Mouse (Mus musculus): ENCODE measurements around the gene Cbx8.

Gene Cbx8

DNA sequence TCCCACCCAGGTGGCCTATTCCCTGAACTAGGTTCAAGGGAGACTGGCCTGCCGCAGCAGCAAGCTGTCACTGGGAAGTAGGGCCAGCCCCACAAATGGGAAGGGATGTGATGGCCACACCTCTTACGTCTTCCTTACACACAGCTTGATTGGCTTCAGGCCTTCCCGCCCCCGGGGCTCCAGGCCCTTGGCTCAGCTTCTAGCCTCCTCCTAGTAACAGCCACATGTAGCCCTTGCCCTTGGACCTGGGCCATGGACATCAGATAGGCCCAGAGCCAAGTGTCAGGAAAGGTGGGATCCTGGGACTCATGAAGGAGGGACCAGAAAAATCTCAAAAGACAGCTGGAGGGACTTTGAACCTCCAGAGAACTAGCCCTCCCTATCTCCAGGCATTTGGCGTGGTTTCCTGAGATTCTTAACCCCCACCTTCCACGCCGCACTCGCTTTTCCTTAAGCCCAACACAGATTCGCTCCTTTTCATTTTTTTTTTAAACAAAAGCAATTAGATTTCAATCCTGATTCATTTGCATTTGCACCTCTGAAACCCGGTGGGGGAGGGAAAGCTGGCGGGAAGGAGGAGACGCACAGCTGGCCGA lies 12.0 kb upstream of the Cbx8 start:
- in situ Hi-C loops (cut with MboI; ENCODE audit: unreplicated experiment in 2 of 2), result no loop called here

DNA sequence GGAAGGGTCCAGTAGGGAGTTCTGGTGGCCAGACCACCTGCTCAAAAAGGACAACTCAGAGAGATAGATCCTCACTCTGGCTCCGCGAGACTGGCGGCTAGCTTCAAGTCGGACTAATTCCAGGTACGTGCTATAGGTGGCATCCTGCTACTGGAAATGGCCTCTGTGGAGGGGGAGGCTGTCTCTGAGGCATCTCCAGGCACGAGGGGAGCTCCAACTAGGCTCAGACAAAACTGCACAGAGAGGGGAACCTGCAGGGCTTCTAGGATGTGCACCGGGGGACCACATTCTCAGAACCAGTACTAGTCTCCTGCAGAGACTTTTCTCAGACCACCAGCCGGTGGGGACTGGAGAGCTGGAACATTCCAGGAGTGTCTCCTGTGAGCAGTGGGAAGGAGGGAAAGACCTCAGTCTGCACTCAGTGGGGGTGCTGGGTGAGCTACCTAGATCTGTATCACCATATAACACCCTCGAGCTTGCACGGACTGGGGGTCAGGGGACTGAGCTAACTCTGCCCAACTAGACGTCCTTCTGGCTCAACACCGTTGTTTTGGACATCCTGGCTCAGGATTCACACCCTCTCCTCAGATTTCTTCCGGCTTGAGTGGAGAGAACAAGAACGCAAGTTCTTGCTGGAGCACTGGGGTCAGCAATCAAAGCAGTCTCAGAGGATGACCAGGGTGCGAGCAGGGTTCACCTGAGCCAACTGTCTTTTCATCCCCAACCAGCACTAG lies 11.3 kb upstream of the Cbx8 start:
- in situ Hi-C loops (cut with MboI; ENCODE audit: unreplicated experiment in 2 of 2), result no loop called here

DNA sequence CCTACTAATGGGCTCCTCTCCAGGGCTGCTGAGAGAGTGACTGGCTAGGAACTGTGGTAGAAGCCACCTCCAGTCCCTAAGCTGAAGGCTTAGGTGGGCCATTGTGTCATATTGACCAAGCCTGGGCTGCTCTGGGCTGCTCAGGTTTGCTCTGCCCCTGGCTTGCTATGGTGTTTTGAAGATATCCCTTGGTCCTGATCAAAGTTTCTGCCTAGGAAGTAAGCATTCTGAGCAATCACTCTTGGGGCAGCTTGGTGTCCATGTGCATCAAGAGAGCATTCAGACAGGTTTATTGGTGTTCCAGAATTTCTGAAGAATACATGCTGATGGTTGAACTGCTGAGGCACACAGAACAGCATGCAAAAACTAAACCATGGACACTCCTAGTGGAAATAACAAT lies 10.7 kb upstream of the Cbx8 start:
- in situ Hi-C loops (cut with MboI; ENCODE audit: unreplicated experiment in 2 of 2), result no loop called here

DNA sequence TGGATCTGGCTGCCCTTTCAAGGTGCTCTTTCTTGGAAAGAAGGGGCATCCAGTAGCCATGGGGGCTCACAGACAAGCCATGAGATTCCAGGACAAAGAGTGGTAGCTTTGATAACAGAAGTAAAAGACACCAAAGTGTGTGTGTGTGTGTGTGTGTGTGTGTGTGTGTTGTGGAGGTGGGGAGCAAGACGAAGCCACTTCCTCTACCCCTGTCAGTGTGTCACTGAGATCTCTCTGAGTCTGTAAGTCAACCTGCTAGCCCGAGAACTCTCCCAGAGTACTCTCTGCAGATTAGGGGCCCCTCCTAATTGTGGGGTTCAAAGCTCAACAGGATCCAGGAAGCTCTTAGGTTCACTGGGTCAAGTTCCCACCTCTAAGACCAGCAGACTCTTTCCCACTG lies 9.6 kb upstream of the Cbx8 start:
- in situ Hi-C loops (cut with MboI; ENCODE audit: unreplicated experiment in 2 of 2), result no loop called here

DNA sequence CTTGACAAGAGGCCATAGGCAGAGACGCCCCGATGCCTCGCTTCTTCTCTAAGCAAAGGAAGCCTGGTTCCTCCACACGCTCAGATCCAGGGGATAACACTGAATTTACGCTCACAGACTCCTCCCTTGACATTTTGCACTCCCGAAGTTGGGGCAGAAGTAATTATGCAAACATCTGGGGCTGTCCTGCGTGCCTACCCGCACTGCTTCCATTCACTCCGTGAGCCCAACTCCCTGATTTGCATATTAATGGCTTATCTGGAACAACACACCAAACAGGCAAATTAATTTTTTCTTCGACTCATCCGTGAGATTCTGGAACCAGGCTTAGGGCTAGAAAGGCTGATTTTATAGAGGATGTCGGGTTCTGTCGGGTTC lies 7.4 kb upstream of the Cbx8 start:
- in situ Hi-C loops (cut with MboI; ENCODE audit: unreplicated experiment in 2 of 2), result loop anchor here (5.0 kb wide), 2 partner anchors 34 to 79 kb away; no protein-coding TSS in a partner anchor

DNA sequence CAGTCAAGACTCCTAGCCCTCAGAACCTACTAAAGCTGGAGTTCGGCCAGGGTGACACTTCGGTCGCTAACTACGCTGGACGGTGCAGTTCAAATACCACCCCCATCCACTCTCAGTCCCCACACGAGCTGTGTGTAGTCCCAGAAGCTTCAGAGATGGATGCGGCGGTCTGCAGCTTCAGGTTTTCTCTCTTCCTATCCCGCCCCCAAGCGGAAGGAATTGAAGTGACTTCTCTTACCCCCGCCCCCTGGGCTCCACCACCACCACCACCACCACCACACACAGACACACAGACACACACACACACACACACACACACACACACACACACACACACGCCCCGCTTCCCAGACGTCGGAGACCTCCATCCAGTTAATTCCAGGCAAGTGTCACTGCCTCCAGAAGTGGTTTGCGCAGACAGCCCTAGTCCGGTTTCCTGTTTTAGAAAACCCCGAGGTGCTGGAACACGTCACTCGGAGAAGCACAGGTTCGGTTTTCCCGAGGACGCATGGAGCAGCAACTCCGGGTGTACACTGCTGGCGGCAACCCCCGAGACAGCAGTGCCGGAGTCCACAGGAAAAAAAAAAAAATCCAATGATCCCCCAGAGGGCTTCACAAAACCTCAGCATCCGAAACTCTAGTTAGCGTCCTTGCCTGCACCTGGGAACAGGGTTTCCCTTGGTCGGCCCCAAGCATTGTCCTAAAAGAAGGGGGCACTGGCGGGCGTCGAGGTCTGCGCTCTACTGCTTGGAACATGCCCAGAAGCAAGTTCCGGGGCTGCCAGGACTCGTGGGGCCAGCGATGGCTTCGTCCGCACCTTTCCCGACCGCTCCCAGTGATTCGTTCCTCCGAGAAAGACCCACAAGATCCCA lies 6.7 kb upstream of the Cbx8 start:
- in situ Hi-C loops (cut with MboI; ENCODE audit: unreplicated experiment in 2 of 2), result loop anchor here (5.0 kb wide), 2 partner anchors 35 to 80 kb away; no protein-coding TSS in a partner anchor

DNA sequence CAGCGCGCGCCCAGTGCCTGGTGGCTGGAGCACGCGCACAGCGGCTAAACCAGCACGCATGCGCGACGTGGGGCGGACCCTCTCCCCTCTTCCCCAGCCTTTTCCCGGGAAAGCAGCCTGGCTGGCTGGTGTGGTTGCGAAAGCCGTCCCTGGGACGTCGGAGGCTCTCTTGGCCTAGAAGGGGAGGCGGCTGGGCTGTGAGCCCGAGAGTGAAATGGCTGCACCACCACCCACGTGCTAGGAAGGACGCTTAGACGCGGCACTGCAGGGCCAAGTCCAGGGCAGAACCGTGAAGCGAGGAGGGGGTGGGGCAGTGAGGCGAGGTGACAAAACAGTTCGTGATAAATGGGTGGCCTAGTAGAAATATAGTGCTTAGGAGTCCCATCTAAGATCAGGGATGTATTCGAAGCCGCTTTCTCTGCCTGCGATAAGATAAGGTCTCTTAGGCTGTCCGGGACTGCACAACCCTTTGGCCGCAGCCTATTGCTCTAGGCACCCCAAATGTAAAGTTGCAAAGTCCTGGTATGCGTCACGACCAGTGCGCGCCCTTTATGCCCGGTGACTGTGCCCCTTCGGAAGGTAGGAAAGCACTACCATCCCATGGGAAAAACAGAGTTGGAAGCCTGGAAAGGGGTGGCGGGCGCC lies 6.0 kb upstream of the Cbx8 start:
- in situ Hi-C loops (cut with MboI; ENCODE audit: unreplicated experiment in 2 of 2), result loop anchor here (5.0 kb wide), 2 partner anchors 36 to 81 kb away; no protein-coding TSS in a partner anchor

DNA sequence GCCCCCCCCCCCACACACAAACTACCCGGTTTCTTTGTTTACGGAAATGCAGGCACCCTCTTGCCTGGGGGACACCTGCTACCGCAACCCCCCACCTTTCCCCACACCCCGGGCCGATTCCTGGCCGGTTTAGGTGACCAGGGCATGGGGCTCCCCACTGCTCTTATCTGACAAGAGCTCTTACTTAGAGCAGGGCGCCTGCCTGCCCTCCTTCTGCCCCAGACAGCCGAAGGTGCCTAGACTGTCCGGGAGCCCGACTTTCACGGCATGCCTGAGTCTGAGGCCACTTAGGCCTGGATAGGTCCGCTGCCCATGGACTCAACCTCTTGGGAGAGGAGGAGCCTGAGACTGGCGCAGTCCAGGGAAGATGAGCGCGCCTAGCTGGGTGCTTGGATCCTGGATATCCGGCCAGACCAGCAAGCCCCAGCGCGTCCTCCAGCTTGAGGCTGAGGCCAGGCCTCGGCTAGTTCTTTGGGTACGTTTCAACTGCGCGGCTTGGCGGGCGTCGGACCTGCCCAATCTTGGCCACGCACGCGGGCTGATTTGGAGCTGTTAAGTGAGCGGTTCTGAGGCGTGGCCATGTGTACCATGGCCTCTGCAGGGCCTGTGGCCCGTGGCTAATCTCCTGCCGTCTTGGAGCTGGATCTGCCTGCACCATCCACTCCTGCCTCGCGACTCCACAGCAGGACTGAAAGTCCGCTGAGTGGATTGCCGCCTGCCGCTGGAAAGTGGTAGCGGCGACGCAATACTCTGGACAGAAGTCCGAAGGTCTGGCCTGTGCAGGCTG lies 4.0 kb upstream of the Cbx8 start:
- in situ Hi-C loops (cut with MboI; ENCODE audit: unreplicated experiment in 2 of 2), result loop anchor here (5.0 kb wide), 2 partner anchors 38 to 83 kb away; no protein-coding TSS in a partner anchor

DNA sequence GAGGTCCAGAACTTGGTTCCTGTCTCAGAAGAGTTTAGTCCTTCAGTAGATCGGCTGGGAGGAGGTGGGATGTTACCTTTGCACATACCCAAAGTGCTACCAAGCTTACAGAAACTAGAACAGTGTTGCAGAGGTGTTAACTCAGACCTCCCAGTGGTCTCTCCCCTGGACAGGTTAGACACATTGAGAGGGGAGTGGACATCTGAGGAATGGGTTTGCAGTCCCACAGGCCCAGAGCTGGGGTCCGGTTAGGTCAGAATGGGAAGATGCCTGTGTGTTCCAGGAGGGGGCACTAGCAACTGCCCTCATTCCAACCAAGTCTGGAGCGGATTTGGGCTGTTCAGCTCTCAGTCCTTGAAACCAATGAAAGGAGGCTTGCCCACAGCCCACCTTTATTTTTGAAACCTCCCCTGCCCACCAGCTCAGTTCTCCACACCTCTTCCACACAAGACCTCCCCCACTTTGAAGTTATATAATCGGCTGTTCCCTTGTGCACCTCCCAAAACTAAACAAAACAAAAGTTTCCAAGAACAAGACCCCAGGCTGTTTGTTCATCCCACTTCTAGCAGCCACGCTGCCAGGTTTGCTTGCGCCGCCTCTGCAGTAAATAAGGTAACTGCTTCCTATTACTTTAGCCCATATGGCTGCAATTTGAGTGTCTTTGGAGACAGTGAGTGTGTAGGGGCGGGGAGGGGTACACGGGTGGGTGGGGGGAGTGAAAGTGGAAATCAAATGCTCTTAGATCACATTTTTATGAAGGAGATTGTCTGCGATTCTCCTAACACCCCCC lies 3.2 kb upstream of the Cbx8 start:
- in situ Hi-C loops (cut with MboI; ENCODE audit: unreplicated experiment in 2 of 2), result loop anchor here in 1 of 2 experiments (5.0 kb wide), 1 partner anchor 83 kb away; no protein-coding TSS in a partner anchor

DNA sequence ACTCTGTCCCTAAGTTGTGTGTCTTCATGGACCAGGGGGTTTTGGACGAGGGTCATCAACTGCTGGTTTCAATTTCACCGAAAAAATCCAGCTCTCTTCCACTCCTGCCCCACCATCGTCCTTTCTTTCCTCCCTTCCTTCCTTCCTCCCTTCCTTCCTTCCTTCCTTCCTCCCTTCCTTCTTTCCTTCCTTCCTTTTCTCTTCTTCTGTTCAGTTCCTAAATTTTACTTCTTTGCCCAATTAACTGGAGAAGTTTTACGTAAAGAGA lies 2.4 kb upstream of the Cbx8 start:
- in situ Hi-C loops (cut with MboI; ENCODE audit: unreplicated experiment in 2 of 2), result loop anchor here in 1 of 2 experiments (5.0 kb wide), 1 partner anchor 84 kb away; no protein-coding TSS in a partner anchor

DNA sequence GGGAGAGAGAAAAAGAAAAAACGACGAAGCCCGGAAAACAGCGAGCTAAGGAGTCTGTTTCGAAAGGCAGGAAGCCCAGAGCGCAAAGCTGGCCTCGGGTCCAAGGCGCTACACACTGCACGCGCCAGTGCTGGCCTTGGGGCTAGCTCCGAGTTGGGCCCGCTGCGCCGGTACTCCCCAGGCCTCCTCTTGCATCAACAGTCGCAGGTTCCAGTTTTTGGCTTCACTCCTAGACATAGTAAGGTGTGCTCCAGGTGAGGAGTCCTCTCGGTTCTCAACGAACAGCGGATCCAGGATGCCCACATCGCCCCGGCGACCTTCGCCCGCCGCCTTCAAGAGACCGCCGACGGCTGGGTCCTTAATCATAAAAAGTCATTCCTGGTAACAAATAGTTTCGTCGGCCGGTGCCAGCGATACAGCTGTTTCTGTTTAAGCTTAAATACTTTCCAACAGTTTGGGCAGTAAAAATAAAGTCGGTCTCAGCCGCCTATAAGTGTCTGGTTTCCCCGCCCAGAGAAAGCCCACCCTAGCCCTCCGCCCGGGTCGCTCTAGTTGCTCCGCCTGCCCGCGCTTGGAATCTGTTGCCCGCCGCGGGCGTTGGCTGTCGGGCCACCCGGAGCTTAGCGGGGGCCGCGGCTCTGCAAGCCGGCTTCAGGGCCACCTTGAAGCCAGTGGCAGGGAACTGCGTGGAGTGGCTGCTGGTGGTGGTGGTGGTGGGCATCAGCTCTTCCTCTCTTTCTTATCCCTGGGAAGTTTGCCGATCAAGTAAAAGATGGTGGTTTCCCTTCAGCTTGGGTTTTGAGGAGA lies 1.9 kb upstream of the Cbx8 start:
- in situ Hi-C loops (cut with MboI; ENCODE audit: unreplicated experiment in 2 of 2), result loop anchor here in 1 of 2 experiments (5.0 kb wide), 1 partner anchor 85 kb away; no protein-coding TSS in a partner anchor

DNA sequence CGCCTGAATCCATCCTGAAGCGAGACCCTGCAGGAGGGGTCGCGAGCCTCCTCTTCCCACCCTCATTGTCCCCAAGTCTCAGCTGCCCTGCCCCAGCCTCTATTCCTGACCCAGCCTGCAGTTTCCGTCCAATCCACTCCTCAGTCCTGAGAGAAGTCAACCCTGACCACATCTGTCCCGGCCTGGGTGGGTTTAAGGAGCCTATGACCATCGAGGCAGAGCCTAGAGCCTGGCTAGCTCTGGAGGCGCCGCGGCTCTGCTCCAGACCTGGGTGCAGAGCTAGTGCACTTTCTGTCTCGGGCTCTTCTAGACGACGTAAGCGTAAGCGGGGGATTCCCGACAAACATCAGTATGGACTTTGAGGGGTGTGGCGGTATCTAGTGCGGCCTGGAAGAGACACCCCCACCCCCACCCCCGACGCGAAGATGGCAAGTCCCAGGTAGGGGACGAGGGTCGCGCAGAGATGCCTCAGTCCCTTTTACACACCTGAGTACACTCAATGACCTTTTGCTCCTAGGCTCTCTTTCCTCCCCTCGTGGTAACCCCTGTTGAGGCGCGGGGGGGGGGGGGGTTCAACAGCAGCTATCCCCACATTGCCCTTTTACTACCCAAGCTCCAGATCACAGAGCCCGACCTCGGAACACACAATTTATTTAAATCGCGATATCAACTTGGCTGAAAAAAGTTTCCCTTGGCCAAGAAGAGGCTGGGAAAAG lies 1.1 kb upstream of the Cbx8 start:
- in situ Hi-C loops (cut with MboI; ENCODE audit: unreplicated experiment in 2 of 2), result loop anchor here in 1 of 2 experiments (5.0 kb wide), 1 partner anchor 85 kb away; no protein-coding TSS in a partner anchor

DNA sequence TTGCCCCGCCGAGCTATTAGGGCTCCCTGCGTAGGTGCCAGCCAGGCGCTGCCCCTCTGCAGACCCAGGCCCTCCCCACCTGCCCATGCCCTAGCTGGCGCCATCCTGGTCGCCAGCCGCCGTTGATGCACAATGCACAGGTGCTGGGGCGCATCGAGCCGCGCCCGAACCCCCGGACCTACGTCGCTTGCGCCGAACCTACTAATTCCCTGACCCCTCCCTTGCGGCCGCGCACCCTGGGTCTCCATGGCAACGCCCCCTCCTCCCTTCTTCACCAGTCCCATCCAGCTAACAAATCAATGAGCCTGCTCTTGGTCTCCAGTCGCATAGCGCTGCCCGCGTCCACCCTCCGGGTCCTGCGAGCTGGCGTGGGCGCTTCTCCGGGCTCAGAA lies 552 bp upstream of the Cbx8 start:
- in situ Hi-C loops (cut with MboI; ENCODE audit: unreplicated experiment in 2 of 2), result loop anchor here in 1 of 2 experiments (5.0 kb wide), 1 partner anchor 86 kb away; no protein-coding TSS in a partner anchor

DNA sequence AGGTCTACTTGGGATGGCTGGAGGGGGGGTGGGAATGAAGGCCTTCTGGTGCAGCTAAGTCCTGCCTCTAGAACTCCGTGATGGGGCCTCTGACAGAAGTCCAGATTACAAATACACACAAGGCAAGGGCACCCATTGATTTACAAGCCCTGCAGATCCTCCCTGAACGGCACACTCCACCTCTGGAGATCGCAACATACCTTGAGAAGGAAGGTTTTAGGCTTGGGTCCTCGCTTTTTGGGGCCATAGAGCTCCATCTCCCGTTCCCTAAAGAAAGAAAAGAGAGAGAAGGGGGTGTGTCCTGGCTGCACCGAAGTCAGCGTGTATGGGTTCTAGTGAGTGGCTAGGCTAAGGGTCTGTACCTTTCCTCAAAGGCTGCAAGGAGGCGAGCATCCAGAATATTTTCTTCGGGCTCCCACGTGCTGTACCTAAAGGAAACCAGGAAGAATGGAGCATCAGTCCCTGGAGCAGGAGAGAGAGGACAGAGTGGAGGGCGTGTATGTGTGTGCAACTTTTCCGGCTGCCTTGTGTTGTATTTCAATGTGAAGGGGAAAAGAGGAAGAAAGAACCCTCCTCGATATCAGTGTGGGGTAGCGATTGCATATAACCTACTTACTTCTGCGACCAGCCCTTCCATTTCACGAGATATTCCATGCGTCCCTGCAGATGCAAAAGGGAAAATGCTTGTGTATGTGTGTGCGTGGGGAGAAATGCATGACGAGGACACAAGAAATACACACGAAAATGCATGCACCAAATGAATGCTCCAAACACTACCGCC lies 847 bp downstream of the Cbx8 start:
- in situ Hi-C loops (cut with MboI; ENCODE audit: unreplicated experiment in 2 of 2), result loop anchor here in 1 of 2 experiments (5.0 kb wide), 1 partner anchor 87 kb away; no protein-coding TSS in a partner anchor

DNA sequence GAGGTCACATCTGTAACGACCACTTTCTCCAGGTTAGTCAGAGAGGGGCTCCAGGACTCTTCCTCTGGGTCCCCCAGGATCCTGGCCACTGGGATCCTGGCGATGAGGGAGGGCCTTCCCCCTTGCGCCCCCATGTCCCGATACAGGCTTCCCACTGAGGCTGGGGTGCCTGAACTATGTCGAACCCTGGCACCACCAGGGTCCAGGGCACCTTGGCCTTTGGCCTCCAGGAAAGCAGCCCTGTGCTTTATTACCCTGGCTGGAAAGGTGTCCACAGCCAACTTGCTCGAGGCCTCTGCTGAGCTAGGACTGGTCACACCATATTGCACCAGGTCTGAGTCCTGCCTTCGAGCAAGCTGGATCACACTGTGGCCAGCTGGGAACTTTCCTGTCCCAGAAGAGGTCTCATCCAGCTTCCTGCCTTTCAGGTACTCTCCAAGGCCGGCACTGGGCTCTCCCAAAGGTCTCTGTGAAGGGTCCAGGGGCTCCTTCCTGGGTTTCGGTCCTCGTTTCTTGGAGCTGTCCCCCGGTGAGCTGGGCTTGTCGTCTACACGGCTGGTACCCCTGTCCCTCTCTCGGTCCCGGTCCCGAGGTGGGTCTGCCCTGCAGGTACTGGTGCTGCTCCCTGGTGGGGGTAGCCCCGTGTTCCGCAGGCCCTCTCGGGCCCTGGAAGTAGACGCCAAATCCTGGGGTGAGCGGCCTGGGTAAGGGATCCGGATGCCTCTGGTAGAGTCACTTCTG lies 1.9 kb downstream of the Cbx8 start:
- in situ Hi-C loops (cut with MboI; ENCODE audit: unreplicated experiment in 2 of 2), result no loop called here

DNA sequence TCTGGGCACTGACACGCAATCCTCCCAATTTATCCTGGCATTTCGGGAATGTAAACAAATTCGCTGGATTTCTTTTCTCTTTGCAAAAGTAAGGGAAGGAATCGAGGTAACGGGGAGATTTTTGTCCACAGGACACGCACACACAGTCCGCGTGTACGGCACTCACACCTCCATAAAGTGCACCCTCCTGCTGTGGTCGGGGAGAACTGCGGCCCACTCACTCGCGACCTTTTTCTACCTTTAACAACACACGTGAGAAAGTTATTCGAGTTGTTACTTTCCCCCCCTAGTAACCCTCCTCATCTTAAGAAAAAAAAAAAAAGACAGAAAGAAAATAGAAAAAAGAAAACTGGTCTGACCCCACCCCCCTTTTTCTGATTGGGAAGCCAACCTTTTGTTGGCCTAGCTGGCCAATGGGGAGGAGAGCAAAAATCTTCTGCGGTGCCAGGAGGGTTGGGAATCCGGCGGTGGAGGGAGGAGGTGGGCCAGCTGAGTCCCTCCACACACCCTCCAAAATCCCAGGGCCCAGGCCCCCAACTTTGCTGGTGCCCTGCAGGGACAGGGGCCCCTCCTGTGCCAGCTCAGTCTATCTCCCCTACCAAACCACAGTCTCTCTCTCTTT lies 2.9 kb downstream of the Cbx8 start:
- in situ Hi-C loops (cut with MboI; ENCODE audit: unreplicated experiment in 2 of 2), result no loop called here

All from v-Abl transformed pro-B cells (cell line).